Mouse (Mus musculus) small intestine, adult 2 months (tissue): ENCODE measurements around the gene Pym1.

ENCODE experiments used
- CTCF ChIP-seq: fragments of 200-500 bp; IDR thresholded peaks from 2 replicates; pipeline ENCODE4 v1.5.1; 2012; ENCODE audit warnings: low read depth, mild to moderate bottlenecking, control low read depth, inconsistent platforms, low read length, moderate library complexity, mixed read lengths; ENCODE audit not compliant: insufficient replicate concordance, insufficient read length; ENCODE audit errors: extremely low read depth
- POLR2A ChIP-seq: fragments of 200-500 bp; IDR thresholded peaks from 2 replicates; pipeline ENCODE4 v1.6.1; 2012; ENCODE audit warnings: low read depth, mild to moderate bottlenecking, control low read depth, inconsistent platforms, low read length, moderate library complexity

GRCm38 (mm10) chr10:128793258-128793657 lies 45.6 kb downstream of the Pym1 start:
- TF ChIP-seq CTCF (no peak), POLR2A (no peak)
